Mouse (Mus musculus) heart, adult 2 months (tissue): ENCODE data around the gene Msi2.

Source experiments
- EP300 ChIP-seq: fragments of 200-500 bp; IDR thresholded peaks from 2 replicates; pipeline ENCODE4 v1.6.1; 2011; ENCODE audit warnings: low read depth, low read length, control low read depth; ENCODE audit not compliant: insufficient read depth
- POLR2A ChIP-seq: fragments of 200-500 bp; IDR thresholded peaks from 2 replicates; pipeline ENCODE4 v1.6.1; 2011; ENCODE audit warnings: mild to moderate bottlenecking, low read depth, low read length, control low read depth; ENCODE audit not compliant: insufficient read depth

DNA sequence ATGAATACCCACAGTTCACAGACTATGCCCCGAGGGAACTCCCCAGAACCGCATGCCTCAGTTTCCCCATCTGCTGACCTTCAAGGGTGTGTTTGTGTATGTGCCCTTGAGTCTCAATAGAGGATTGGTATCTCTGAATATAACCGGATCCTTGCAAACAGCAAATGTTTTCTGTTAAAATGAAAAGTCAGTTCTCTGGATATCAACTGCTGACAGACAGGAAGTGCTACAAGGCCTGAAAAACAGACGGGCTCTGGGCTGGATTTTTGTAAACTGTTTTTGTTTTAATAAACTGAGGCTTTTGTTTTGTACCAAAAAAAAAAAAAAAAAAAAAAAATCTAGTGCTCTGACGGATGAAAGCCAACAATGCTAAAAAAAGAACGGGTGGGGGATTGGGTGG, 95.8 kb downstream of the Msi2 start:
- TF ChIP-seq EP300 (no peak), POLR2A (no peak)
